Mouse (Mus musculus) cortical plate, adult 2 months (tissue): Measurements from ENCODE around the gene Krt12. TPM values are rescaled to one million over a fixed set of nuclear protein-coding genes. Genes with fewer than 3 reads are reported as not detected.

Source experiments
- H3K27ac ChIP-seq: fragments of 200-500 bp; 2 replicates; pipeline ENCODE4 v1.5.1; 2012; ENCODE audit warnings: low read length, control low read depth, inconsistent platforms; ENCODE audit not compliant: insufficient read depth
- H3K4me1 ChIP-seq: fragments of 200-500 bp; 2 replicates; pipeline ENCODE4 v1.6.1; 2011; ENCODE audit warnings: low read length; ENCODE audit not compliant: control insufficient read depth, insufficient read depth
- H3K4me3 ChIP-seq: fragments of 200-500 bp; 2 replicates; pipeline ENCODE4 v1.5.1; 2011; ENCODE audit warnings: mild to moderate bottlenecking, low read length, control low read depth; ENCODE audit not compliant: insufficient read depth
- CTCF ChIP-seq: fragments of 200-500 bp; IDR thresholded peaks from 2 replicates; pipeline ENCODE4 v1.5.1; 2011; ENCODE audit warnings: mild to moderate bottlenecking, control low read depth, low read length; ENCODE audit not compliant: insufficient read depth; ENCODE audit errors: extremely low read depth
- POLR2A ChIP-seq: fragments of 200-500 bp; IDR thresholded peaks from 2 replicates; pipeline ENCODE4 v1.6.1; 2011; ENCODE audit warnings: mild to moderate bottlenecking, low read length, control low read depth; ENCODE audit not compliant: insufficient read depth; ENCODE audit errors: extremely low read depth
- polyA plus RNA-seq: library from polyadenylated mRNA; depleted of rRNA; stranded (reverse); fragments of >200 nt; gene quantifications from 2 replicates; pipeline ENCODE4 v1.2.3, GENCODE M21; 2012

The Krt12 gene
- polyA plus RNA-seq, 1 experiment = 16.9 TPM

DNA sequence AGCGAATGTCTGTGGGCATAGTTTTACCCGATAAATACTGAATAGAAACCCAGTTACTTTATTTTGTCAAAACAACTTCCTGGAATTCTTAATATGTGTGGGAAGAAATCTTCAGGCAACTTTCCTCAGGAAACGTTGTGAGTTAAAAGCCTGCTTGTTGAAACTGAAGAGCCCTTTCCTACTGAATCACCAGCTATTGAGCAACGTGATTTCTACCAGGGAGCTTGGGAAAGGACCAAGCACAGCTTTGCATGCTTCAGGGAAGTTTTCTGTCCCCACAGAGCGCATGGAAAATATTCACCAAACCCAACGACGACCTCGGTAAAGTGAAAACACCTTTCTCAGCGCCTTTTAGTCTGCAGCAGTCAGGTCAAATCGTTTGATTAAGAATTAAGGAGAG is 15.9 kb downstream of the Krt12 start:
- Histone ChIP-seq H3K4me1 (no peaks in the 10 kb centered on the region), H3K27ac (no peak overlapping the region), H3K4me3 (no peak overlapping the region)
- TF ChIP-seq CTCF = no peak
- TF ChIP-seq POLR2A = no peak

DNA sequence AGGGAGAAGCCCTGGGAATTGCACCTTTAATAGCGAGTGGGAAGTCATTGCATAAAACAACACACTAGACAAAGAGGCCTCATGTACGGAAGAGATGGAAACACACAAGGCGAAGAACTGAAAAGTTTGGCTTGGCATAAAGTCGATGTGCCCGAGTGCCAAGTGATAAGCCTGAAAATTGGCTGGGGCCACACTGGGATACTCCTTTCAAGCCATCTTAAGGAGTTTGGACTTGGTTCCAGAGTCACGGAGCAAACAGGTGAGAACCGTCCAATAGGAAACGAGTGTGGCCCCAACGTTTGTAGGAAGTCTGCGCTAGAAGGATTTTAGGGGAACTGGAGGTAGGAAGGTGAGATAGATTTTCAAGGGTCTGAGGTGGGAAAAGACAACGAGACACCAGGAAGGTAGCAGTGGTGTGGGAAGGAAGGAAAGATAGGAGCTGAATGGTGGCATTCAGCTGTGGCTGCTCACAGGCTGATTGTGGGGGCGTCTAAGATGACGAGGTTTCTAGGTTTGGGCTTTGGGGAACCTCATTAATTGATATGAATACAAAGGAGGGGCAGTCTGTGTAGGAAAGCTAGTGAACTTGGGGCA is 22.0 kb downstream of the Krt12 start:
- no peak for TF ChIP-seq CTCF
- Histone ChIP-seq H3K4me1 (no peaks in the 10 kb centered on the region), H3K27ac (no peak overlapping the region), H3K4me3 (no peak overlapping the region)

DNA sequence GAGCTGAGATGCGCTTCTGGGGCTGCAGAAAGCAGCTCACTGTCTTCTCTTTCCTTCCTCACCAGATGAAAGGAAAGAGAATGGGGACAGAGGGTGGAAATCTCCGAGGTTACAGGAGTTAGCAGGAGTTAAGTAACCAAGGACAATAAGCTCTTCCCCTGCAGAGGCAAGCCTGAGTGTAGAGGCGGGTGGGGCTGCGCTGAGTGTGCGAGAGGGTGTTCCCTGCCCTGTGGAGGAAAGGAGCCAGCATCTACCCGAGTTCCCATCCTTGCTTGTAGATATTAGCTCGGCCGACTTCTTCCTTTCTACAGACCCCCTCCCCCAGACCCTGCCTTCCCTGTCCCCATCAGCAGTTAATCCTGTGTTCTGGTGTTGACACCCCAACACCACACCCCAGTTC is 23.2 kb downstream of the Krt12 start:
- Histone ChIP-seq H3K27ac (no peak overlapping the region), H3K4me3 (no peak overlapping the region), H3K4me1 (no peaks in the 10 kb centered on the region)
- TF ChIP-seq POLR2A (no peak), CTCF (no peak)

DNA sequence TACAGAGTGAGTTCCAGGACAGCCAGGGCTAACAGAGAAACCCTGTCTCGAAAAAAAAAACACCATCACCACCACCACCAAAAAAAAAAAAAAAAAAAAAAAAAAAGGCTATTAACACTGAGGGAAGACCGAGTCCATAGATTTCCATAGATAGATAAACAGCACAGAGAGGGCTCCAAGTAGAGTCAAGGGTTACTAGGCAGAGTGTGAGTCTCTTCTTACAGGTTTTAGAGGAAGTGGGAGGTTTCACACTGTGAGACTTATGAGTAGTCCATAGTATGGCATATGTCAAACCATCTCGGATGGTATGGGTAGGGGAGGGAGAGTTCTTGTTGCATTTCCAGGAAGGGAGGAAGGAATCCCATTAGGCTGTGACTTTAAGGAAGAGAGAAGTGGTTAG is 24.0 kb downstream of the Krt12 start:
- no peak overlapping the region for H3K4me3 ChIP-seq
- no peak for TF ChIP-seq CTCF
- H3K27ac ChIP-seq = no peak overlapping the region
- no peaks in the 10 kb centered on the region; the same call in 1 of the 2 replicates for H3K4me1 ChIP-seq

DNA sequence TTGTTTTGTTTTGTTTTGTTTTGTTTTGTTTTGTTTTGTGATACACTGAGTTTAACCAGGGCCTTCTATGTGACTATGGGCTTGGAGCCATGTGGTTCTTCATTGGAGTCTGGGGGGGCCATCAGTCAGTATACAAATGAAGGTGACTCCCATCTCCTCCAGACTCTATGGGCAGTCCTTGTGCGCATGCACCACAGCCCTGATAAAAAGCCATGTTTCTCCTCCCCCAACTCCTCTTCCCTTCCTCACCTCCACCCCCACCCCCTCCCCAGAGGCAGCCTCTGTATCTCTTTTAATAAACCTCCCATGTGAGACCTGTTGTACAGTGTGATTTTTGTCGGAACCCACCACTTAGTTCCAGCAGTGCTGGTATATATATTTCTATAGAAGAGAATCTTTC is 25.4 kb downstream of the Krt12 start:
- H3K4me3 ChIP-seq = no peak overlapping the region
- no peak overlapping the region for H3K27ac ChIP-seq
- TF ChIP-seq POLR2A (no peak), CTCF (no peak)
- H3K4me1 ChIP-seq = peaks cover 2% of the 10 kb centered on the region

DNA sequence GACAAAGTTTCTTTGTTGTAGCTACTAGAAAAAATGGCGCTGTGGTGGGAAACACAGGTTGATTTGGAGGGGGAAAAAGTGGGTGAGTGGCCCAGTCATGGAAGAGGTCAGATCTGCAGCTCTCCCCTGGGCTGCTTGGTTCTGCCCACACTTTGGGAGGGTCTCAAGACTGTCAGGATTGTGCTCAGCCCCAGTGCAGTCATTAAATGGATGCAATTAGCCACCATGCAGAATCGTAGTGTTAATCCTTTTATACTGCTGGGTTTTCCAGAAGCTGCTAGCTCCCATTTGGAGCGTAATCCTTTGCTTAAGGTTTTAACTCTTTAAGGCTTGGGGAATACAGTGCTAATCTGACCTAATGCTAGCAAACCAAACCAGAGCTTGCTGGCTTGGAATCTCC is 26.0 kb downstream of the Krt12 start:
- Histone ChIP-seq H3K4me3 (no peak overlapping the region), H3K27ac (no peak overlapping the region), H3K4me1 (peaks cover 4% of the 10 kb centered on the region)
- TF ChIP-seq CTCF (no peak), POLR2A (no peak)

DNA sequence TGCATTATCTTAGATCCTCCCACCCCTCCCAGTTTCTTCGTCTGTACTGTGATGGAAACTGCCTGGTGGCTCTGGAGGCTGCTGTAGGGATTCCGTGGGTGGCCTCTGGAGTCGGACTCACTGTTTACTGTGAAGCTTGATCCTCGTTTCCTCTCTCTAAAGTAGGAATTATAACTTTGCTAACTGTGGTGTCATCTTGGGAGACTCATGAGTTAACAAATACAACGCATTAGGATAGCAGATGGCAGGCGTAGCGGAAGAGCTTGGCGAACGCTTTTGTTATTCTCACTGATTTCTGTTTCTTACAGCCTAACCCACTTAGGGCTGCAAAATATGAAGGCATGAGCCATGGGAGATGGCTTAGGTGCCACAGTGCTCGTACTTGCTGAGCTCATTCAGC is 29.6 kb downstream of the Krt12 start:
- no peak overlapping the region for H3K27ac ChIP-seq
- H3K4me1 ChIP-seq = peaks cover 5% of the 10 kb centered on the region
- TF ChIP-seq CTCF (no peak), POLR2A (no peak)
- no peak overlapping the region for H3K4me3 ChIP-seq

DNA sequence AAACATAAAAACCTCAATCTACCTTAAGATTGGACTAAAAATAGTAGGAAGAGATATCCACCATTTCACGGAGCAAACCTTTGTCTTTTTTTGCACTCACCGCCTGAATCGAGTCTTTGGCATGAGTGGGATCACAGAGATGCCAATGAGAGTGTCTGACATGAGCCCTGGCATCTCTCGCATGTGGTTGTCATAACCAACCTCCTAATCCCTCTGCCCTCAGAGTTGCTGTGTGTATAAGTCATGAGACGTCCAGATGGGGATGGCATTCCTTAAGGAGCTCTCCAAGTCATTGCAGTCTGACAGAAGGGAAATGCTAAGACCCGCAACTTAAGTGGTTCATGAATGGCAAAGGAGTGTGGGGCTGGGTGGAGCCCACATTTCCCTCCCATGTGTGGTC is 30.7 kb downstream of the Krt12 start:
- Histone ChIP-seq H3K4me3 (no peak overlapping the region), H3K27ac (no peak overlapping the region), H3K4me1 (peaks cover 7% of the 10 kb centered on the region)
- TF ChIP-seq POLR2A = no peak

DNA sequence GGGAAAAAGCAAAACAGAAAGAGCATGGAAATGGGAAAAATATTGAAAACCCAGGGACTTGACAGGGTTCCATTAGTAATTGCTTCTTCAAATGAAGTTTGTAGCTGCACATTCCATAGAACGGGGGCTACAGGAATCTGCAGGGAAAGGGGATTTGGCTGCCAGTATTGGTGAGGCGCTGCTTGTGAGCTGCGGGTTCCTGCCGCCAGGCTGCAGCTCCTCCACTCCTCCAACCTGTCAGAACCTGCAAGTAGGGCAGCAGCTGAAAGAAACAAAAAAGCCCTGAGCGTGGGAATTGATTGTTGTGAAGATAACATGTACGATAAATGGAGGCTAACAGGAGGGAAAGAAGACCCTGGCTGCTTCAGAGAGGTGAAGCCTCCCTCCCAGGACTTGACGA is 31.2 kb downstream of the Krt12 start:
- no peak for TF ChIP-seq CTCF
- TF ChIP-seq POLR2A = no peak
- Histone ChIP-seq H3K4me1 (peaks cover 7% of the 10 kb centered on the region), H3K27ac (no peak overlapping the region), H3K4me3 (no peak overlapping the region)

DNA sequence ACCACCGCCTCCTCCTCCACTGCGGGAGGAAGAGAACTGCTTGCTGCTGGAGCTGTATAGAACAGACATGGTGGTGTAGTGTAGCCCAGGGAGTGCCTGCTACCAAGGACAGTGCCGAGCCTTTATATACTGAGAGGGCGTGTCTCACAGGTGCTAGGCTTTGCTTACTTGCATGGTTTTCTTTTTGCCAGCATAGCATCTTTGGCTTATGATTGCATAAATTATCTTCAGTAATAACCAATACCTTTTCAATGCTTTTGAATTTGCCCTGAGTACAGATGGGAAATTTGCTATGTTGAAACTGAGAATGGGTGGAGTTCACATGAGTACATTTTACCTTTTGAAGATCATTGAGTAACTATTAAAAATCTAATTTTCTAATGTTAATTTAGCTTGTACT is 32.8 kb downstream of the Krt12 start, which contains the start of gene Krt10:
Gene Krt10, minus strand, starts transcription at position 101 of the 400 bp plus-strand sequence.
- Histone ChIP-seq H3K4me1 (peaks cover 7% of the 10 kb centered on the region), H3K4me3 (no peak within 1 kb of the TSS), H3K27ac (no peak within 1 kb of the TSS)
- TF ChIP-seq CTCF (no peak), POLR2A (no peak)

DNA sequence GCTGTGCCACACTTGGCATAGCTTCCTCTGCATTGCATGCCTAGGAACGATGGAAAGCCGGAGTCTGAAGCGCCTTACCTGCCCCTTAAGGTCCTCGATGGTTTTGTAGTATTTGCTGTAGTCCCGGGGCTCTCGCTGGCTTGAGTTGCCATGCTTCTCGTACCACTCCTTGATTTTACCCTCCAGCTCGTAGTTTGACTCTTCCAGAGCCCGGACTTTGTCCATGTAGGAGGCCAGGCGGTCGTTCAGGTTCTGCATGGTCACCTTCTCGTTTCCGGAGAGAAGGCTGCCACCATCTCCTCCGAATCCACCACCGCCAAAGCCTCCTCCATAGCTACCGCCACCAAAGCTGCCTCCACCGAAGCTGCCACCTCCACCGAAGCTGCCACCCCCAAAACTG is 33.4 kb downstream of the Krt12 start:
- Histone ChIP-seq H3K27ac (no peak overlapping the region), H3K4me1 (peaks cover 7% of the 10 kb centered on the region), H3K4me3 (no peak overlapping the region)
- no peak for TF ChIP-seq POLR2A
- no peak for TF ChIP-seq CTCF
